Mouse (Mus musculus) cerebellum, adult 2 months (tissue): ENCODE results near the gene Sec11a. TPM values are rescaled to one million over a fixed set of nuclear protein-coding genes. Genes with fewer than 3 reads are reported as not detected.
"Not testable (repeated sequence)": the region's sequence is repeated elsewhere in the genome, so short reads cannot be mapped to it uniquely, and the experiment has no call there.

ENCODE experiments used
- DNase-seq, 2 experiments: peaks; one replicate each; pipeline ENCODE4 v3.0.0; 2021
- H3K27ac ChIP-seq: fragments of 200-500 bp; 2 replicates; pipeline ENCODE4 v1.5.1; 2012; ENCODE audit warnings: low read length, control low read depth, inconsistent platforms; ENCODE audit not compliant: insufficient read depth
- H3K27me3 ChIP-seq: fragments of 200-500 bp; 2 replicates; pipeline ENCODE4 v1.6.1; 2012; ENCODE audit warnings: inconsistent platforms, mild to moderate bottlenecking, low read length, moderate library complexity; ENCODE audit not compliant: control insufficient read depth, insufficient read depth
- H3K4me1 ChIP-seq: fragments of 200-500 bp; 2 replicates; pipeline ENCODE4 v1.6.1; 2011; ENCODE audit warnings: low read length; ENCODE audit not compliant: control insufficient read depth, insufficient read depth
- H3K4me3 ChIP-seq: fragments of 200-500 bp; replicated peaks from 2 replicates; pipeline ENCODE3; 2011; ENCODE audit warnings: mild to moderate bottlenecking, low read depth, low read length, control low read depth; ENCODE audit not compliant: insufficient read depth
- CTCF ChIP-seq: fragments of 200-500 bp; IDR thresholded peaks from 2 replicates; pipeline ENCODE4 v1.5.1; 2011; ENCODE audit warnings: low read depth, mild to moderate bottlenecking, control low read depth, low read length, moderate library complexity, borderline replicate concordance; ENCODE audit not compliant: insufficient read depth
- POLR2A ChIP-seq: fragments of 200-500 bp; IDR thresholded peaks from 2 replicates; pipeline ENCODE4 v1.6.1; 2011; ENCODE audit warnings: low read length, control low read depth, borderline replicate concordance; ENCODE audit not compliant: insufficient read depth
- WGBS: fragments of 180-500 bp; shearing (Covaris S2); methylation state at CpG from one replicate; pipeline ENCODE4 v1.1.7; 2018; 5-methylcytosine and 5-hydroxymethylcytosine counted together
- polyA plus RNA-seq: library from polyadenylated mRNA; depleted of rRNA; stranded (reverse); fragments of >200 nt; gene quantifications from 2 replicates; pipeline ENCODE4 v1.2.3, GENCODE M21; 2012

Gene Sec11a
- polyA plus RNA-seq, 1 experiment = 46.7 TPM

DNA sequence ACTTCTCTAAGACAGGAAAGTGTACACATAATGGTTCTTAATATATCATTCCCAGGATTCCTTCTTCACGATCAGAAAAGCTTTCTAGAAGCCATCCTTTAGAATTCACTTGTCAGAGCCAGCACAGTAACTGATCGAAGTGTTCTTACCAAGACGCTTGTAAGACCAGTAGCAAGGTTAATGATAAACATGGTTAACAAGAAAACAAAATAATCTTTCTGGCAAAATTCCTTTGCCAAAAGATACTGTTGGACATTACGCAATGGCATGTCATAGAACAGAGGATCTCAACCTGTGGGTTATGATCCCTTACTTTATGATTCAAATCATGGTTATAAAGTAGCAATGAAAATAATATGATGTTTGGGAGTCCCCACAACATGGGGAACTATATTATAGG is 3.9 kb upstream of the Sec11a start:
- no peak for DNase-seq
- no peak overlapping the region for H3K27ac ChIP-seq

DNA sequence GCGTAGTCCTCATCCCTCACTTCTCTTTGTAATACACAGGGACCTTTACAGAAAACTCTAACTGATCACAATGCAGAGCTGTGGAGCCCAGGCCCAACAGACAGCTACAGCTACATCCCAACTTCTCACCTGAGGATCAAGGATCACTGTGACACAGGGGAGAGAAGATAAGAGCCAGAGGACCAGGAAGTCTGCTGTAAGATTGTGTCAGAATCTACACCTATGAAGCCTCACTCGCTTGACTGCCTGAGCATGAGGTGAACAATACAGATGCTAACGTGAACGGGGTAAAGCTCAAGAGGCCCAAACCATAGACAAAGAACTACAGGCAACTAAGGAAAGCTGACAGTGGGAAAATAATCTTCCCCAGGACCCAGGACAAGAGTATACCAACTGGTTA is 7.8 kb downstream of the Sec11a start:
- no peak for TF ChIP-seq POLR2A
- Histone ChIP-seq H3K27me3 (no peaks in the 10 kb centered on the region), H3K4me1 (no peaks in the 10 kb centered on the region), H3K27ac (no peak overlapping the region), H3K4me3 (no peak overlapping the region)
- DNase-seq = no peak
- WGBS = 88% methylated on average over 4 of the region's 4 CpGs

More for the DNA sequence above, 3.9 kb upstream of the Sec11a start:
- Histone ChIP-seq H3K27me3 (no peaks in the 10 kb centered on the region), H3K4me3 (no peak overlapping the region), H3K4me1 (no peaks in the 10 kb centered on the region; the same call in 1 of the 2 replicates)
- no peak for TF ChIP-seq POLR2A
- TF ChIP-seq CTCF = no peak
- WGBS = 89% methylated on average over 4 of the region's 4 CpGs

DNA sequence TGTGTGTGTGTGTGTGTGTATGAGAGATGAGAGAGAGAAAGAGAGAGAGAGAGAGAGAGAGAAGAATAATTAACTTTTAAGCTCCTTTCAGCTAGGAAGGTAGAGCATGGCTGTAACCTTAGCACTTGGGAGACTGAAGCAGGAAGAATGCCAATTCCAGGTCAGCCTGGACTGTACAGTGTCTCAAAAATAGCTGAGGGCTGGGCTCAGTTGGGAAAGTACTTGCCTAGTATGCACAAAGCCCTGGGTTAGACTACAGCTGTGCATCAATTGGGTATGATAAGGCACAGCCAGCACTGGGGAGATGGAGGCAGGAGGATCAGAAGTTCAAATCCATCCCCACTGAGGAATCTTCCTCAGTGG is 10.3 kb downstream of the Sec11a start:
- DNase-seq, H3K4me3 ChIP-seq, H3K27me3 ChIP-seq, H3K4me1 ChIP-seq, H3K27ac ChIP-seq: not testable (repeated sequence)

DNA sequence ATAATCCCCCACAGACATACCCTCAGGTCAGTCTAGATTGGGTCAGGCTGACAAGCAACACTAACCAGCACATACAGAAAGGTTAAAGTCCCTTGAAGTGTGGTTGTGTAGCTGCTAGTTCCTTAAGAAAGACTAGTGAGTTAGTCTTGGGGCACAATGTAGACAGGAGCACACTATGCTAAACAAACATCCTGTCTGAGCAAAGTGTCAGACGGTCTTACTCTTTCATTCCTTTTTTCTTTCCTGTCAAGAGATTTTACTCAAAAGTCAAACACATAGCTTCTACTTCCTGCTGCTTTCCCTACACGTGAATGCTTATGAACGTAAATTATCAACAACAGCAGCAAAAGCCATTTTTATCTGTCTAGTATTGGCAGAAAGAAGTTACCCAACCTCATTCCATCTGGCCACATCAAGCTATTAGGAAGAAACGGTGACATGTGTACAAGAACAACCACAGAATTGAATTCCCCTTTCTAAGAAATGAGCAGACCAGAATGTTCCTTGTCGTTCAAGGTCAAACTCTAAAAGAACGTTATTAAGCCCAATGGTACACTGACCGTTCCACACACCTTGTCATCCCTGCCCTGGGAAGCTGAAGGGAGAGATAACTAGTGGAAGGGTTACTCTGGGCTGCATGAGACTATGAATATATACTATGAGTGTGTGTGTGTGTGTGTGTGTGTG is 10.8 kb downstream of the Sec11a start:
- DNase-seq, H3K27ac ChIP-seq, H3K4me3 ChIP-seq, H3K27me3 ChIP-seq, H3K4me1 ChIP-seq: not testable (repeated sequence)
- WGBS = 57% methylated on average over 7 of the region's 7 CpGs

DNA sequence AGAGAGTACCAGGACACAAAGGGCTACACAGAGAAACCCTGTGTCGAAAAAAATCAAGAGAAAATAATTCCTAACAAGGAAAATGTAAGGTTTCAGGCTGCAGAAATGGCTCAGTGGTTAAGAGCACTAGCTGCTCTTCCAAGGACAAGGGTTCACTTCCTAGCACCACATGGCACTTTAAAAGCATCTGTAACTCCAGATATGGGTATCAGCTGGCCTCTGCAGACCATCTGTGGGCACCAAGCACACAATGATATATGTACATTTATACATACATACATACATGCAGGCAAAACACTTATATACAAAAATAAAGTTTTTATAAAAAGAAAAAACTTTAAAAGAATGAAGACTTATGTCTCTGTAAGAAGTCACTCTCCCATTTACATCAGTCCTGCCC is 11.7 kb downstream of the Sec11a start:
- TF ChIP-seq POLR2A (no peak), CTCF (no peak)
- Histone ChIP-seq H3K4me3 (no peak overlapping the region), H3K4me1 (no peaks in the 10 kb centered on the region), H3K27ac (no peak overlapping the region), H3K27me3 (no peaks in the 10 kb centered on the region)
- WGBS = 88% methylated on average over 1 of the region's 1 CpGs
- no peak for DNase-seq

DNA sequence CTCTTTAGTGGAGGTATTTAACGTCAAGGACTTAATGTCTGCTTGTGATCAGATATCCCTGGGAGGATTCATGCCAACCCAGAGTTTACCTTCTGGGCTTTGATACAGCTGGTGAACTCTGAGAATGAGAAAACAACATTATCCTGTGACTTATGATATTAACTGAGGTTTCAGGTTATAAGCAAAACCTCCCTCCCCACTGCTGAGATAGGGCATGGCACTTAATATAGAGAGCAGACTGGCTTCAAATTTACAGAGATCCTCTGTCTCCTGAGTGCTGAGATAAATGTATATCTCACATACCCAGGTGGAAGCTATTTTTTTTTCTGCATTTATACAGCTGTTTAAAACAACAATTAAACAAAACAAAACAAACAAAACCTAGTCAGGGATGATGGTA is 14.8 kb downstream of the Sec11a start:
- WGBS = 61% methylated on average over 1 of the region's 1 CpGs
- TF ChIP-seq CTCF (no peak), POLR2A (no peak)
- H3K4me1 ChIP-seq = no peaks in the 10 kb centered on the region

DNA sequence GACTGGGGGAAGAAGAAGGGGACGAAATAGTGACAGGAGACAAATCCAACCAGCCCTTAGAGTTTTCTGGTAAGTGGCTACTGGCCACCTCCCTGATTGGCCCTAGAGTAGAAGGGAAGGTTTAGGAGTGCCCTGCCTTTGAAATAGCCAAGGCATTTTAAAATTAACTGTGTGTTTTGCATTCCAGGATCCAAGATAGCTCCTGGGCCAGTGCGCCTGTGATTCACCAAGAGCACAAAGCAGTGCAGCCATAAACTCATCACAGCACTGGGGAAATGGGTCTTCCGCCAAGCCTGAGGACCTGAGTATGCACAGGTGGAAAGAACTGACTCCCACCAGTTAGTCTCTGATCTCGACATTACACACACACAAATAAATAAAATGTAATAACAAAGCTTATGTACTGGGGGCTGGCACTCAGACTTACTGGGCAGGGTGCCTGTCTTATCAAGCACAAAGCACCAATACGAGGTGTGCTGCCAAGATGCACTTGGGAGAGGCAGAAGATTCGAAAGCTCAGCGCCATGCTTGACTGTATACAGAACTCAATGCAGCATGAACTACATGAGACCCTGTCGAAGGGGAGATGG is 15.9 kb downstream of the Sec11a start:
- Histone ChIP-seq H3K4me3 (no peak overlapping the region), H3K27ac (no peak overlapping the region), H3K27me3 (no peaks in the 10 kb centered on the region), H3K4me1 (no peaks in the 10 kb centered on the region)
- WGBS = 45% methylated on average over 8 of the region's 8 CpGs
- TF ChIP-seq POLR2A = no peak
- DNase-seq = no peak

More for the DNA sequence above, 14.8 kb downstream of the Sec11a start:
- DNase-seq = no peak
- Histone ChIP-seq H3K27me3 (no peaks in the 10 kb centered on the region), H3K4me3 (no peak overlapping the region), H3K27ac (no peak overlapping the region)

DNA sequence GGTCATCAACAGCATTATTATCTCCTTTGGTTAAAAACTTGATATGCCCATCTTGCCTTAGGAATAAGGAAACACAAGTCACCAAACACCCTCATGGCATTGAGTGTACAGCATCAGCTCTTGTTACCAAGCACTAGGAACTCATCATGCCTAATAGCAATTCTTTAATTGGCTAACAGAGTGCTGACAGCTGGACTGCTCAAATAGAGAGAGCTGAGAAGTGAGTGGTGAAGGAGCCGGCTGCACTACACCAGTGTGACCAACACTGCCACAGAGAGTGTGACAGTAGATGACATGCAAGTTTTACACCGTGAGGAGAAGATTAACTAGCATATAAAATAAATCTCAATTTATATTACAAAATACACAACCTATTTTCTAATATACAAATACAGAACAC is 24.4 kb downstream of the Sec11a start:
- no peak overlapping the region for H3K27ac ChIP-seq
- no peak for DNase-seq
- H3K27me3 ChIP-seq = no peaks in the 10 kb centered on the region
- H3K4me3 ChIP-seq = no peak overlapping the region
- WGBS = 93% methylated on average over 2 of the region's 2 CpGs
- TF ChIP-seq CTCF = no peak
- TF ChIP-seq POLR2A = no peak
- H3K4me1 ChIP-seq = no peaks in the 10 kb centered on the region

DNA sequence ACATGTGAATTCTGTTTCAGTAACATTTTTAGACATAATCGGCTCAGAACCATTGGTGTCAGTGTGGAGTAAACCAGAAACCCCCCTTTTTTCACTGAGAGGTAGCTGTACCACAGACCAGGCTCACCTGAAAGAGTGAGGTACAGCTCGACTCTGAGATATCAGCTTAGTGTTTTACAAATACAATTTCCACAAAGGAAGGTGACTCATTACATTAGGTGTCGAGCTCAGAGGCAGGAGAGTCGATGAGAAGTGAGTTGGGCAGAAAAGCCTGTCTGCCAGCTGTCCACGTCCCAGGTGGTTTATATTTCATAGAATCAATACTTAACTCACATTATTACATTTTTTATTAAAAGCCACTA is 28.0 kb downstream of the Sec11a start:
- TF ChIP-seq POLR2A = no peak
- no peak for TF ChIP-seq CTCF
- no peak for DNase-seq
- Histone ChIP-seq H3K27ac (no peak overlapping the region), H3K4me3 (no peak overlapping the region), H3K27me3 (no peaks in the 10 kb centered on the region), H3K4me1 (no peaks in the 10 kb centered on the region)
- 86% methylated on average over 5 of the region's 5 CpGs for WGBS
